ENCODE assay signal across 27 mouse cellular contexts in genomic region chr7:101618273-101618672, GRCm38 (mm10). TPM values are rescaled to one million over a fixed set of nuclear protein-coding genes. Genes with fewer than 3 reads are reported as not detected.
DNase-seq lines count a peak whose midpoint lies in the region; ATAC-seq and TF ChIP-seq lines count a peak whose summit lies in the region.
"Had no signal": no experiment of that assay in that cellular context is flagged by ENCODE, and none has a peak within 500 bp of the region (broad histone marks: within the 10 kb centered on the region; RNA-seq: fewer than 3 reads in every experiment).

No protein-coding gene starts in this region.

- no peak for TF ChIP-seq CTCF in layer of hippocampus, adult 2 months (conservative IDR thresholded peaks at IDR 0.05)
- TF ChIP-seq CTCF in CH12.LX (conservative IDR thresholded peaks at IDR 0.05 in 1 of 2, IDR thresholded peaks at IDR 0.05 in 1 of 2; ENCODE audit: low read depth in 2 of 2, low read length in 2 of 2) = no peak

- H3K27me3 ChIP-seq in CH12.LX (replicated peaks) = no peaks in the 10 kb centered on the region
- H3K27me3 ChIP-seq in hindbrain, embryonic 16.5 days (replicated peaks; ENCODE audit: control insufficient read depth, insufficient read depth, low read length) = no peaks in the 10 kb centered on the region
- H3K27me3 ChIP-seq: forebrain, embryonic 12.5 days had no signal

- no peaks in the 10 kb centered on the region for H3K79me2 ChIP-seq in CH12.LX (replicated peaks; ENCODE audit: control insufficient read depth, extremely low read depth, insufficient read depth, poor library complexity, severe bottlenecking)

- H3K4me1 ChIP-seq in CH12.LX (ENCODE audit: control insufficient read depth in 1 of 2, insufficient read depth in 2 of 2) = peaks cover 6% of the 10 kb centered on the region in 2 experiments; a peak in 2 of 4 replicates
- no peaks in the 10 kb centered on the region; the same call in 1 of the 2 replicates for H3K4me1 ChIP-seq in hindbrain, embryonic 16.5 days (ENCODE audit: control insufficient read depth, insufficient read depth, low read depth, low read length)
- H3K4me1 ChIP-seq: embryonic facial prominence, embryonic 13.5 days had no signal

- TF ChIP-seq EP300 in CH12.LX (IDR thresholded peaks at IDR 0.05; ENCODE audit: low read length) = no peak

- 80% methylated on average over 7 of the region's 7 CpGs for WGBS in hindbrain, embryonic 16.5 days

- dilution Hi-C loops in CH12.LX (cut with MboI; ENCODE audit: extremely low pct_ligation_motif_present, extremely low pct_unique_long_range_greater_than_20kb, low sequenced_read_pairs) = no loop called here

- H3K36me3 ChIP-seq in CH12.LX (replicated peaks in 1 of 2; ENCODE audit: control insufficient read depth in 1 of 2, insufficient read depth in 1 of 2, low read length in 1 of 2) = no peaks in the 10 kb centered on the region
- no peaks in the 10 kb centered on the region for H3K36me3 ChIP-seq in hindbrain, embryonic 16.5 days (ENCODE audit: control insufficient read depth, insufficient read depth, low read length)
- H3K36me3 ChIP-seq: embryonic facial prominence, embryonic 13.5 days; forebrain, embryonic 12.5 days had no signal

- TF ChIP-seq RAD21 in CH12.LX (IDR thresholded peaks at IDR 0.05; ENCODE audit: low read depth, low read length) = no peak

- in situ Hi-C loops in CH12.LX (cut with MboI; ENCODE audit: low pct_ligation_motif_present, low pct_unique_long_range_greater_than_20kb, low sequenced_read_pairs) = no loop called here

- no peak overlapping the region for H3K4me3 ChIP-seq in layer of hippocampus, adult 2 months
- H3K4me3 ChIP-seq in CH12.LX (replicated peaks in 1 of 3; ENCODE audit: low read depth in 2 of 3, low read length in 2 of 3, poor library complexity in 1 of 3) = no peak overlapping the region
- no peak overlapping the region for H3K4me3 ChIP-seq in hindbrain, embryonic 16.5 days (ENCODE audit: low read length)
- H3K4me3 ChIP-seq: embryonic facial prominence, embryonic 13.5 days; forebrain, embryonic 12.5 days; heart, adult 2 months had no signal

- H3K9ac ChIP-seq in CH12.LX (ENCODE audit: insufficient read depth, low read depth) = no peak overlapping the region
- H3K9ac ChIP-seq in hindbrain, embryonic 16.5 days (ENCODE audit: low read depth, low read length) = no peak overlapping the region
- H3K9ac ChIP-seq: embryonic facial prominence, embryonic 13.5 days; forebrain, embryonic 12.5 days; hindbrain, embryonic 14.5 days had no signal

- no peaks in the 10 kb centered on the region for H3K9me3 ChIP-seq in CH12.LX (replicated peaks; ENCODE audit: low read length)
- no peaks in the 10 kb centered on the region for H3K9me3 ChIP-seq in hindbrain, embryonic 16.5 days (ENCODE audit: control insufficient read depth, low read length)
- H3K9me3 ChIP-seq: embryonic facial prominence, embryonic 13.5 days; forebrain, embryonic 12.5 days had no signal

- TF ChIP-seq POLR2A in CH12.LX (IDR thresholded peaks at IDR 0.05; ENCODE audit: low read depth, low read length) = no peak

- 0 out of 2 replicates have a peak overlapping the region, but pooled peaks have one; percentile 48 for H3K4me2 ChIP-seq in CH12.LX (ENCODE audit: insufficient read depth, low read depth, poor library complexity, severe bottlenecking)
- H3K4me2 ChIP-seq in hindbrain, embryonic 16.5 days (ENCODE audit: low read length) = no peak overlapping the region
- H3K4me2 ChIP-seq: embryonic facial prominence, embryonic 13.5 days; forebrain, embryonic 12.5 days; heart, embryonic 11.5 days; hindbrain, embryonic 14.5 days had no signal

- peak; percentile 52 for ATAC-seq in inflammation-experienced regulatory T-cells, adult 6 months
- no peak for ATAC-seq in hindbrain, embryonic 16.5 days
- ATAC-seq: forebrain, embryonic 16.5 days had no signal

- H3K27ac ChIP-seq in layer of hippocampus, adult 2 months = peak overlapping the region; percentile 82
- H3K27ac ChIP-seq in CH12.LX (ENCODE audit: insufficient read depth, low read depth) = no peak overlapping the region
- H3K27ac ChIP-seq in hindbrain, embryonic 16.5 days (ENCODE audit: low read depth, low read length) = no peak overlapping the region
- H3K27ac ChIP-seq: embryonic facial prominence, embryonic 13.5 days; forebrain, embryonic 12.5 days; heart, adult 2 months; hindbrain, embryonic 14.5 days had no signal

- no peak for DNase-seq in layer of hippocampus, adult 2 months (ENCODE audit: low spot score in 2 of 2)
- no peak for DNase-seq in layer of hippocampus, adult 11-12 months (ENCODE audit: low spot score)
- peak; percentile 44 for DNase-seq in CD4-positive helper T cell, adult 2 months (ENCODE audit: low read depth, low spot score)
- peak; percentile 6 for DNase-seq in CH12.LX (ENCODE audit: extremely low read depth)
- DNase-seq in embryo, embryonic 10 days (ENCODE audit: low spot score) = no peak
- no peak for DNase-seq in T-cell, adult 2 months (ENCODE audit: low spot score)
- DNase-seq: adrenal gland, postnatal 10 days; cerebellum, adult 11 months; cerebellum, adult 8-10 months; cerebellum, postnatal 14 days; gastrocnemius, postnatal 10 days; heart, adult 2 months; heart, postnatal 4 days; kidney, adult 11 months had no signal

TF ChIP-seq in CH12.LX, 34 proteins besides CTCF, POLR2A, EP300 and RAD21:
- peak; percentile 88 for TF ChIP-seq MAX (IDR thresholded peaks at IDR 0.05; ENCODE audit: low read length)
- peak; percentile 82 for TF ChIP-seq MYC (IDR thresholded peaks at IDR 0.05; ENCODE audit: low read depth, low read length)
- TF ChIP-seq RCOR1 (conservative IDR thresholded peaks at IDR 0.05; ENCODE audit: low read depth, low read length) = no peak

RNA-seq across cellular contexts. Expression of gene Art2b, which starts 32.9 kb away (rescaled TPM):
- not detected for total RNA-seq in layer of hippocampus, adult 2 months (2021)
- total RNA-seq in CH12.LX (2012; rRNA removed) (not detected in 2 replicates), CH12.LX (2014; rRNA removed) (not detected in 2 replicates)
- polyA plus RNA-seq in CH12.LX (2012; ENCODE audit: insufficient read length, low read depth) = not detected in 2 replicates
- polyA plus RNA-seq in inflammation-experienced regulatory T-cells, adult 6 months (2017; shearing (Covaris generic)) = 100 to 1,000 TPM in 2 of 3 experiments, 10 to 100 TPM in 1; 72.4 to 156 (median 144) TPM
- not detected in 2 replicates for polyA plus RNA-seq in hindbrain, embryonic 16.5 days (2015; fragmentation: Nextera tagmentation; extraction: Ambion mirVana)
- total RNA-seq: common myeloid progenitor, adult 5-6 weeks; ES-E14; gastrocnemius, postnatal 10 days; gastrocnemius, postnatal 4 days; heart, postnatal 4 days had no signal
- polyA plus RNA-seq: brain, embryonic 14.5 days; embryonic facial prominence, embryonic 13.5 days; forebrain, embryonic 12.5 days; forebrain, embryonic 16.5 days; frontal cortex, adult 2 months; heart, embryonic 11.5 days; heart, postnatal 0 days; hindbrain, embryonic 14.5 days had no signal

RNA-seq across cellular contexts. Expression of gene Clpb, which starts 45.2 kb away (rescaled TPM):
- 10 to 100 TPM; 53.5 to 55.0 TPM for total RNA-seq in layer of hippocampus, adult 2 months (2021)
- total RNA-seq in CH12.LX (2012; rRNA removed) = 48.9 and 68.4 TPM in 2 replicates
- 41.7 and 46.0 TPM in 2 replicates for total RNA-seq in CH12.LX (2014; rRNA removed)
- polyA plus RNA-seq in CH12.LX (2012; ENCODE audit: insufficient read length, low read depth) = 25.5 and 29.4 TPM in 2 replicates
- polyA plus RNA-seq in inflammation-experienced regulatory T-cells, adult 6 months (2017; shearing (Covaris generic)) = 10 to 100 TPM in 2 of 3 experiments, 1 to 10 TPM in 1; 9.1 to 12.4 (median 10.7) TPM
- polyA plus RNA-seq in hindbrain, embryonic 16.5 days (2015; fragmentation: Nextera tagmentation; extraction: Ambion mirVana) = 47.3 and 47.6 TPM in 2 replicates

Comparison
In these comparisons a context has a peak if more than half of its experiments do, and no peak if none do; other contexts are left out.
1. DNase-seq: peak in CD4-positive helper T cell, adult 2 months (single experiment) and CH12.LX (single experiment); none in layer of hippocampus, adult 2 months (0 of 2), layer of hippocampus, adult 11-12 months (single experiment), embryo, embryonic 10 days (single experiment) and T-cell, adult 2 months (single experiment).
2. RNA of gene Art2b, which starts 32.9 kb away (polyA plus RNA-seq): 72.4 to 156 TPM in inflammation-experienced regulatory T-cells, adult 6 months; not detected in CH12.LX and not detected in hindbrain, embryonic 16.5 days; every median in the first group is over 10 times any median in the second.